In genomic region chr6:7847890-7848508, GRCm38 (mm10) we compare ENCODE assay signal across 10 mouse cellular contexts. TPM values are rescaled to one million over a fixed set of nuclear protein-coding genes. Genes with fewer than 3 reads are reported as not detected.
A peak's percentile ranks its signal among the peaks of the same experiment; 100 is the strongest.
DNase-seq lines count a peak whose midpoint lies in the region; ATAC-seq lines count a peak whose summit lies in the region.
"Had no signal": no experiment of that assay in that cellular context is flagged by ENCODE, and none has a peak within 500 bp of the region (broad histone marks: within the 10 kb centered on the region; RNA-seq: fewer than 3 reads in every experiment).

No protein-coding gene starts in this region.

- H3K36me3 ChIP-seq in hindbrain, embryonic 13.5 days: no peaks in the 10 kb centered on the region
- no peaks in the 10 kb centered on the region for H3K36me3 ChIP-seq in hindbrain, embryonic 12.5 days
- H3K36me3 ChIP-seq in limb, embryonic 13.5 days: no peaks in the 10 kb centered on the region
- H3K36me3 ChIP-seq: embryonic facial prominence, embryonic 12.5 days; midbrain, embryonic 12.5 days had no signal

- no peak overlapping the region for H3K9ac ChIP-seq in hindbrain, embryonic 13.5 days
- H3K9ac ChIP-seq in hindbrain, embryonic 12.5 days: no peak overlapping the region
- no peak overlapping the region for H3K9ac ChIP-seq in limb, embryonic 13.5 days
- H3K9ac ChIP-seq: embryonic facial prominence, embryonic 12.5 days; midbrain, embryonic 12.5 days had no signal

- peaks cover 24% of the 10 kb centered on the region for H3K4me1 ChIP-seq in hindbrain, embryonic 13.5 days (replicated peaks)
- peaks cover 11% of the 10 kb centered on the region; the same call in 1 of the 2 replicates for H3K4me1 ChIP-seq in hindbrain, embryonic 12.5 days
- H3K4me1 ChIP-seq in limb, embryonic 13.5 days: peaks cover 32% of the 10 kb centered on the region

- WGBS in hindbrain, embryonic 13.5 days: 65% methylated on average over 6 of the region's 6 CpGs
- 63% methylated on average over 6 of the region's 6 CpGs for WGBS in hindbrain, embryonic 12.5 days
- WGBS in limb, embryonic 13.5 days: 74% methylated on average over 6 of the region's 6 CpGs

- DNase-seq in urinary bladder, postnatal 14 days (ENCODE audit: low spot score): peak; percentile 41
- DNase-seq in urinary bladder, adult 2 months (ENCODE audit: low spot score): no peak
- no peak for DNase-seq in layer of hippocampus, adult 8-10 months (ENCODE audit: low spot score in 2 of 2)
- DNase-seq in testis, postnatal 14 days (ENCODE audit: low spot score): no peak

- no peak for ATAC-seq in hindbrain, embryonic 13.5 days (ENCODE audit: low FRiP score)
- no peak for ATAC-seq in hindbrain, embryonic 12.5 days (ENCODE audit: low FRiP score)
- ATAC-seq in limb, embryonic 13.5 days (ENCODE audit: low FRiP score, low read depth): no peak
- ATAC-seq in activated CD4-positive, CD25-positive, alpha-beta regulatory T cell, adult 4 months: no peak

- no peaks in the 10 kb centered on the region for H3K9me3 ChIP-seq in hindbrain, embryonic 13.5 days
- no peaks in the 10 kb centered on the region for H3K9me3 ChIP-seq in hindbrain, embryonic 12.5 days (replicated peaks)
- H3K9me3 ChIP-seq in limb, embryonic 13.5 days: no peaks in the 10 kb centered on the region
- H3K9me3 ChIP-seq: embryonic facial prominence, embryonic 12.5 days; midbrain, embryonic 12.5 days had no signal

- no peak overlapping the region for H3K4me3 ChIP-seq in hindbrain, embryonic 13.5 days
- no peak overlapping the region for H3K4me3 ChIP-seq in hindbrain, embryonic 12.5 days
- no peak overlapping the region for H3K4me3 ChIP-seq in limb, embryonic 13.5 days
- H3K4me3 ChIP-seq: embryonic facial prominence, embryonic 12.5 days; midbrain, embryonic 12.5 days had no signal

- no peak overlapping the region for H3K27ac ChIP-seq in hindbrain, embryonic 13.5 days
- no peak overlapping the region for H3K27ac ChIP-seq in hindbrain, embryonic 12.5 days
- H3K27ac ChIP-seq in limb, embryonic 13.5 days: no peak overlapping the region
- H3K27ac ChIP-seq: embryonic facial prominence, embryonic 12.5 days; midbrain, embryonic 12.5 days had no signal

- H3K4me2 ChIP-seq in hindbrain, embryonic 13.5 days: 0 out of 2 replicates have a peak overlapping the region, but pooled peaks have one; percentile 38
- no peak overlapping the region for H3K4me2 ChIP-seq in hindbrain, embryonic 12.5 days (replicated peaks)
- H3K4me2 ChIP-seq in limb, embryonic 13.5 days (replicated peaks): peak overlapping the region; percentile 9; the same call in 1 of the 2 replicates
- H3K4me2 ChIP-seq: midbrain, embryonic 12.5 days had no signal

- no peaks in the 10 kb centered on the region for H3K27me3 ChIP-seq in hindbrain, embryonic 13.5 days
- H3K27me3 ChIP-seq in hindbrain, embryonic 12.5 days: no peaks in the 10 kb centered on the region
- no peaks in the 10 kb centered on the region for H3K27me3 ChIP-seq in limb, embryonic 13.5 days
- H3K27me3 ChIP-seq: embryonic facial prominence, embryonic 12.5 days; midbrain, embryonic 12.5 days had no signal

RNA-seq across cellular contexts. Expression of gene C1galt1, which starts 3.4 kb away (rescaled TPM):
- polyA plus RNA-seq in hindbrain, embryonic 13.5 days (2015; fragmentation: Nextera tagmentation; extraction: Ambion mirVana): 1.5 and 1.7 TPM in 2 replicates
- polyA plus RNA-seq in hindbrain, embryonic 12.5 days (2016; fragmentation: Nextera tagmentation; extraction: Ambion mirVana): 2.0 and 2.5 TPM in 2 replicates
- polyA plus RNA-seq in urinary bladder, adult 2 months (2012; rRNA removed): 19.3 and 22.1 TPM in 2 replicates
- polyA plus RNA-seq in limb, embryonic 13.5 days (2015; fragmentation: Nextera tagmentation; extraction: Ambion mirVana): 3.1 and 3.5 TPM in 2 replicates
- 10 to 100 TPM; 10.2 to 11.0 (median 10.5) TPM for total RNA-seq in layer of hippocampus, adult 8-10 months (2022)
- 1 to 10 TPM; 5.8 to 8.0 TPM for polyA plus RNA-seq in activated CD4-positive, CD25-positive, alpha-beta regulatory T cell, adult 4 months (2017; shearing (Covaris generic))
